Mouse (Mus musculus) midbrain, postnatal 0 days (tissue): ENCODE results near the gene Gstt4. TPM values are rescaled to one million over a fixed set of nuclear protein-coding genes. Genes with fewer than 3 reads are reported as not detected.
"Not testable (repeated sequence)": the region's sequence is repeated elsewhere in the genome, so short reads cannot be mapped to it uniquely, and the experiment has no call there.

Source experiments
- ATAC-seq: fragments of 200-750 bp; cut with Nextera tagmentation; 2 replicates; pipeline ENCODE4 v1.8.0; 2017; ENCODE audit warnings: moderate number of reproducible peaks, mild to moderate bottlenecking, moderate TSS enrichment, moderate library complexity; ENCODE audit not compliant: low FRiP score
- DNase-seq: peaks from one replicate; pipeline ENCODE4 v3.0.0-alpha.2; 2015; ENCODE audit warnings: low spot score
- H3K27ac ChIP-seq: fragments of 300-500 bp; sonication (generic); 2 replicates; pipeline ENCODE4 v1.5.1; 2014; ENCODE audit warnings: low read depth, mild to moderate bottlenecking, low read length, mixed read lengths
- H3K27me3 ChIP-seq: fragments of 300-500 bp; sonication (generic); 2 replicates; pipeline ENCODE4 v1.6.1; 2014; ENCODE audit warnings: low read length, control low read depth, mixed read lengths; ENCODE audit not compliant: insufficient read depth
- H3K36me3 ChIP-seq: fragments of 300-500 bp; sonication (generic); 2 replicates; pipeline ENCODE4 v1.6.1; 2014; ENCODE audit warnings: low read length, control low read depth, mixed read lengths; ENCODE audit not compliant: insufficient read depth
- H3K4me1 ChIP-seq: fragments of 300-500 bp; sonication (generic); 2 replicates; pipeline ENCODE4 v1.6.1; 2014; ENCODE audit warnings: mild to moderate bottlenecking, control low read depth, antibody characterized with exemption, low read length, mixed read lengths; ENCODE audit not compliant: insufficient read depth
- H3K4me2 ChIP-seq: fragments of 300-500 bp; sonication (generic); 2 replicates; pipeline ENCODE4 v1.6.1; 2014; ENCODE audit warnings: low read depth, mild to moderate bottlenecking, low read length, mixed read lengths; ENCODE audit not compliant: poor library complexity, severe bottlenecking
- H3K4me3 ChIP-seq: fragments of 300-500 bp; sonication (generic); 2 replicates; pipeline ENCODE4 v1.5.1; 2014; ENCODE audit warnings: low read depth, mild to moderate bottlenecking, low read length, moderate library complexity
- H3K9ac ChIP-seq: fragments of 300-500 bp; sonication (generic); replicated peaks from 2 replicates; pipeline ENCODE4 v1.6.1; 2014; ENCODE audit warnings: mild to moderate bottlenecking, low read length, moderate library complexity, mixed read lengths; ENCODE audit not compliant: poor library complexity, severe bottlenecking
- H3K9me3 ChIP-seq: fragments of 300-500 bp; sonication (generic); 2 replicates; pipeline ENCODE4 v1.6.1; 2016; ENCODE audit warnings: low read length, control low read depth
- CTCF ChIP-seq: IDR thresholded peaks from 2 replicates; pipeline ENCODE4 v1.5.1; 2016; ENCODE audit warnings: antibody characterized with exemption, mild to moderate bottlenecking
- WGBS: fragments of 180-500 bp; shearing (Covaris S2); extraction: QIAGEN DNeasy Blood & Tissue Kit; methylation state at CpG from one replicate; pipeline ENCODE4 v1.1.7; 2014; 5-methylcytosine and 5-hydroxymethylcytosine counted together
- polyA plus RNA-seq: library from polyadenylated mRNA; unstranded; fragments of >200 nt; fragmentation: Nextera tagmentation; extraction: Ambion mirVana; gene quantifications from 2 replicates; pipeline ENCODE4 v1.2.1, GENCODE M21; 2015
- total RNA-seq: library from RNA; depleted of rRNA; stranded (reverse); fragments of >200 nt; gene quantifications from 2 replicates; pipeline ENCODE4 v1.2.3, GENCODE M21; 2014; rRNA removed

Gstt4 gene
- total and polyA plus RNA-seq, 2 experiments from 2014 or later: not detected

DNA sequence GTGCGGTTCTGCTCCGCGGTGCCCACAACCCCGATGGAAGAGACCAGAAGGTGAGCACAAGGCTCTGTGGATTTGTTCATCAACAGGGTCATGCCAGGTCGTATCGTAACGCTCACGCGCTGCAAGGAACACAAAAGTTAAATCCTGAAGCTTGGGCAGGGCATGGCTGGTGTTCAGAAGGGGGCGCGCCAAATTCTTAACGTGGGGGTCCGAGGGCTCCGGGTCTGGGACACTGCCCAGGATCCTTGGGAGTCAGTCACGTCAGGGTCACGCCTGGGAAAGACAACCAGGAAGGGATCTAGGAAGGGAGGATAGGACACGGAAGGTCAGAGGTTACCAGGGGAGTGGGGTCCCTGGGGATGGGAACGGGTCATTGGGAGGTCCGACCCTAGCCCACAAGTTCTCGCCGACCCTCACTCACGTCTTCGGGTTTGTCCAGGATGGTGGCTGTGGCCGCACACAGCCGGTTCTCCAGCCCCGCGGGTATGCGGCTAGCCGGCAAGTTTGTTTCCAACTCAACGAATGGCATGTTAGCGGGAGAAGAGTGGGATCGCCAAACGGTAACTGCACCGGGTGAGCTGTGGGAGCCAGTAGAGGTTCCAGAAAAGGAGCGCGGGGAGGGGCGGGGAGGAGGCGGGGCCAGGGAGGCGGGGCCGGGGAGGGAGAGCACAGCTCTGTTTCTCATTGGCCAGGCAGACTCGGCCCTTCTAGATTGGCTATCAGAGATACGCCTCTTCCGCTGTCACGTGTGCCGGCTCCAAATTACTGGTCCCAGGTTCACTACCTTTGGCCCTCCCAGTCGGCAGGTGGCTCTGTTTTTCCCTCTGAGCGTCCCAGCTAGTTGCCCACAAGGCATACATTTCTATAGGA lies 49.3 kb downstream of the Gstt4 start, which contains the start of gene Ddt:
Gene Ddt (minus strand): TSS at position 620 of the 870 bp plus-strand sequence.
- peak within 1 kb of the TSS; percentile 64 for H3K9ac ChIP-seq
- 1% methylated on average over 44 of the region's 47 CpGs for WGBS
- peak; percentile 95 for ATAC-seq

GRCm38 (mm10) chr10:75767756-75768155 lies 54.6 kb downstream of the Gstt4 start:
- H3K9ac ChIP-seq, DNase-seq, H3K27ac ChIP-seq, H3K9me3 ChIP-seq, ATAC-seq, H3K4me3 ChIP-seq, H3K36me3 ChIP-seq, H3K4me2 ChIP-seq, H3K27me3 ChIP-seq, H3K4me1 ChIP-seq: not testable (repeated sequence)
- WGBS: 34% methylated on average over 5 of the region's 5 CpGs

More for the DNA sequence above, 49.3 kb downstream of the Gstt4 start, which contains the start of gene Ddt:
- Histone ChIP-seq H3K4me2 (peak within 1 kb of the TSS; percentile 99), H3K9me3 (no peaks in the 10 kb centered on the region), H3K4me3 (peak within 1 kb of the TSS; percentile 60), H3K27ac (no peak within 1 kb of the TSS), H3K4me1 (no peaks in the 10 kb centered on the region), H3K36me3 (no peaks in the 10 kb centered on the region), H3K27me3 (peaks cover 8% of the 10 kb centered on the region; the same call in 1 of the 2 replicates)
- TF ChIP-seq CTCF: peak; percentile 60
- DNase-seq: peak; percentile 96

GRCm38 (mm10) chr10:75766856-75767255 lies 55.5 kb downstream of the Gstt4 start:
- Histone ChIP-seq H3K27me3 (no peaks in the 10 kb centered on the region), H3K9ac (no peak overlapping the region), H3K4me2 (no peak overlapping the region), H3K27ac (no peak overlapping the region), H3K4me1 (no peaks in the 10 kb centered on the region), H3K36me3 (no peaks in the 10 kb centered on the region), H3K9me3 (no peaks in the 10 kb centered on the region), H3K4me3 (no peak overlapping the region)
- 91% methylated on average over 6 of the region's 6 CpGs for WGBS
- ATAC-seq (no peak), DNase-seq (no peak)
- TF ChIP-seq CTCF: no peak

Other genes starting within 250 kb of the Gstt4 start
- 5.8 and 9.1 TPM in 2 replicates for gene Ggt5, start 233.2 kb downstream of the Gstt4 start, total RNA-seq
- 1.3 and 2.4 TPM in 2 replicates for gene Ggt5, start 233.2 kb downstream of the Gstt4 start, polyA plus RNA-seq
- 7.8 and 10.7 TPM in 2 replicates for gene Susd2, start 178.5 kb downstream of the Gstt4 start, total RNA-seq
- gene Susd2, start 178.5 kb downstream of the Gstt4 start, polyA plus RNA-seq: 4.8 and 6.4 TPM in 2 replicates
- 83.4 and 93.3 TPM in 2 replicates for gene Cabin1, start 58.2 kb downstream of the Gstt4 start, total RNA-seq
- 30.1 and 31.6 TPM in 2 replicates for gene Cabin1, start 58.2 kb downstream of the Gstt4 start, polyA plus RNA-seq
- 71.1 and 72.9 TPM in 2 replicates for gene Ddt, start 49.1 kb downstream of the Gstt4 start, total RNA-seq
- gene Ddt, start 49.1 kb downstream of the Gstt4 start, polyA plus RNA-seq: 92.9 and 102 TPM in 2 replicates
- gene Gm20441, start 41.6 kb downstream of the Gstt4 start, total RNA-seq: not detected in 2 replicates
- not detected in 2 replicates for gene Gm20441, start 41.6 kb downstream of the Gstt4 start, polyA plus RNA-seq
- 3.6 and 7.7 TPM in 2 replicates for gene Gstt3, start 41.1 kb downstream of the Gstt4 start, total RNA-seq
- 2.5 and 2.8 TPM in 2 replicates for gene Gstt3, start 41.1 kb downstream of the Gstt4 start, polyA plus RNA-seq
- 22.6 and 37.1 TPM in 2 replicates for gene Gstt1, start 24.0 kb downstream of the Gstt4 start, total RNA-seq
- gene Gstt1, start 24.0 kb downstream of the Gstt4 start, polyA plus RNA-seq: 21.4 and 26.2 TPM in 2 replicates
- gene Gstt2, start 14.9 kb upstream of the Gstt4 start, total RNA-seq: 2.0 and 5.5 TPM in 2 replicates
- 7.7 and 10.7 TPM in 2 replicates for gene Gstt2, start 14.9 kb upstream of the Gstt4 start, polyA plus RNA-seq
- 736 and 976 TPM in 2 replicates for gene Mif, start 37.7 kb upstream of the Gstt4 start, total RNA-seq
- 1,685 and 1,800 TPM in 2 replicates for gene Mif, start 37.7 kb upstream of the Gstt4 start, polyA plus RNA-seq
- gene Derl3, start 70.9 kb upstream of the Gstt4 start, total RNA-seq: 0.80 and 1.4 TPM in 2 replicates
- gene Derl3, start 70.9 kb upstream of the Gstt4 start, polyA plus RNA-seq: 0.58 and 1.4 TPM in 2 replicates
- 145 and 147 TPM in 2 replicates for gene Smarcb1, start 99.1 kb upstream of the Gstt4 start, total RNA-seq
- 205 and 219 TPM in 2 replicates for gene Smarcb1, start 99.1 kb upstream of the Gstt4 start, polyA plus RNA-seq
- gene Chchd10, start 110.6 kb upstream of the Gstt4 start, total RNA-seq: 216 and 266 TPM in 2 replicates
- 221 and 260 TPM in 2 replicates for gene Chchd10, start 110.6 kb upstream of the Gstt4 start, polyA plus RNA-seq
- 6.8 and 11.5 TPM in 2 replicates for gene Mmp11, start 114.0 kb upstream of the Gstt4 start, total RNA-seq
- 6.6 and 8.1 TPM in 2 replicates for gene Mmp11, start 114.0 kb upstream of the Gstt4 start, polyA plus RNA-seq
- gene Gm867, start 118.1 kb upstream of the Gstt4 start, total RNA-seq: 0.88 and 1.7 TPM in 2 replicates
- 1.6 TPM in 2 replicates for gene Gm867, start 118.1 kb upstream of the Gstt4 start, polyA plus RNA-seq
- gene Vpreb3, start 120.5 kb upstream of the Gstt4 start, total RNA-seq: not detected in 2 replicates
- 0.59 and 0.72 TPM in 2 replicates for gene Vpreb3, start 120.5 kb upstream of the Gstt4 start, polyA plus RNA-seq
- gene Gm5134, start 132.0 kb upstream of the Gstt4 start, total RNA-seq: not detected in 2 replicates
- gene Gm5134, start 132.0 kb upstream of the Gstt4 start, polyA plus RNA-seq: not detected in 2 replicates
- 9.1 and 9.8 TPM in 2 replicates for gene Zfp280b, start 210.1 kb upstream of the Gstt4 start, total RNA-seq
- gene Zfp280b, start 210.1 kb upstream of the Gstt4 start, polyA plus RNA-seq: 8.8 and 12.5 TPM in 2 replicates